Mouse (Mus musculus): ENCODE data around the gene Erc2.
A peak's percentile ranks its signal among the peaks of the same experiment; 100 is the strongest.
"Not testable (repeated sequence)": the region's sequence is repeated elsewhere in the genome, so short reads cannot be mapped to it uniquely, and the experiment has no call there.

Erc2 gene

GRCm38 (mm10) chr14:27835351-27835750 is 213.1 kb downstream of the Erc2 start:
- no peak for DNase-seq (ENCODE audit: low spot score)

GRCm38 (mm10) chr14:27837601-27838105 is 215.4 kb downstream of the Erc2 start:
- DNase-seq (ENCODE audit: low spot score): no peak

- DNase-seq (ENCODE audit: low spot score): no peak
Measured at GRCm38 (mm10) chr14:27840120-27840519, 217.9 kb downstream of the Erc2 start.

GRCm38 (mm10) chr14:27846875-27847274 is 224.6 kb downstream of the Erc2 start:
- DNase-seq (ENCODE audit: low spot score): no peak

GRCm38 (mm10) chr14:27847291-27847690 is 225.1 kb downstream of the Erc2 start:
- no peak for DNase-seq (ENCODE audit: low spot score)

GRCm38 (mm10) chr14:27851231-27851630 is 229.0 kb downstream of the Erc2 start:
- no peak for DNase-seq (ENCODE audit: low spot score)

- DNase-seq (ENCODE audit: low spot score): no peak
Measured at GRCm38 (mm10) chr14:27852606-27853005, 230.4 kb downstream of the Erc2 start.

- no peak for DNase-seq (ENCODE audit: low spot score)
Measured at GRCm38 (mm10) chr14:27860371-27861046, 238.3 kb downstream of the Erc2 start.

- no peak for DNase-seq (ENCODE audit: low spot score)
Measured at GRCm38 (mm10) chr14:27862299-27862698, 240.1 kb downstream of the Erc2 start.

GRCm38 (mm10) chr14:27867386-27867785 is 245.2 kb downstream of the Erc2 start:
- no peak for DNase-seq (ENCODE audit: low spot score)

- peak; percentile 35 for DNase-seq (ENCODE audit: low spot score)
Measured at GRCm38 (mm10) chr14:27873619-27874018, 251.4 kb downstream of the Erc2 start.

- DNase-seq (ENCODE audit: low spot score): no peak
Measured at GRCm38 (mm10) chr14:27875991-27876411, 253.8 kb downstream of the Erc2 start.

- no peak for DNase-seq (ENCODE audit: low spot score)
Measured at GRCm38 (mm10) chr14:27881972-27882371, 259.7 kb downstream of the Erc2 start.

- DNase-seq (ENCODE audit: low spot score): not testable (repeated sequence)
Measured at GRCm38 (mm10) chr14:27886337-27886736, 264.1 kb downstream of the Erc2 start.

- DNase-seq (ENCODE audit: low spot score): no peak
Measured at GRCm38 (mm10) chr14:27887488-27887887, 265.3 kb downstream of the Erc2 start.

GRCm38 (mm10) chr14:27889650-27890049 is 267.4 kb downstream of the Erc2 start:
- no peak for DNase-seq (ENCODE audit: low spot score)

GRCm38 (mm10) chr14:27892416-27892815 is 270.2 kb downstream of the Erc2 start:
- DNase-seq (ENCODE audit: low spot score): no peak

GRCm38 (mm10) chr14:27901772-27902171 is 279.5 kb downstream of the Erc2 start:
- DNase-seq (ENCODE audit: low spot score): no peak

GRCm38 (mm10) chr14:27921656-27922373 is 299.6 kb downstream of the Erc2 start:
- DNase-seq (ENCODE audit: low spot score): no peak

- DNase-seq (ENCODE audit: low spot score): no peak
Measured at GRCm38 (mm10) chr14:27927369-27927768, 305.1 kb downstream of the Erc2 start.

- no peak for DNase-seq (ENCODE audit: low spot score)
Measured at GRCm38 (mm10) chr14:27933533-27933932, 311.3 kb downstream of the Erc2 start.

- DNase-seq (ENCODE audit: low spot score): no peak
Measured at GRCm38 (mm10) chr14:27935714-27936113, 313.5 kb downstream of the Erc2 start.

GRCm38 (mm10) chr14:27937922-27938321 is 315.7 kb downstream of the Erc2 start:
- DNase-seq (ENCODE audit: low spot score): no peak

Measured in embryo, embryonic 10.5 days (tissue).